In genomic region chr10:122895121-122895770, GRCm38 (mm10) we compare ENCODE assay signal across 9 mouse cellular contexts.
DNase-seq lines count a peak whose midpoint lies in the region; ATAC-seq and TF ChIP-seq lines count a peak whose summit lies in the region.
"Had no signal": no experiment of that assay in that cellular context is flagged by ENCODE, and none has a peak within 500 bp of the region (broad histone marks: within the 10 kb centered on the region; RNA-seq: fewer than 3 reads in every experiment).

No protein-coding gene starts in this region.

- TF ChIP-seq POLR2A in MEL (IDR thresholded peaks at IDR 0.05; ENCODE audit: control insufficient read depth in 1 of 2, insufficient read depth in 1 of 2, low read depth in 1 of 2, low read length in 2 of 2, poor library complexity in 1 of 2): no peak

- H3K4me3 ChIP-seq in MEL (ENCODE audit: control insufficient read depth in 1 of 2, insufficient read depth in 1 of 2, low read depth in 2 of 2, low read length in 2 of 2): no peak overlapping the region
- H3K4me3 ChIP-seq in gastrocnemius, adult 2 months: no peak overlapping the region
- no peak overlapping the region for H3K4me3 ChIP-seq in intestine, postnatal 0 days (ENCODE audit: low read depth, low read length)
- H3K4me3 ChIP-seq: stomach, embryonic 15.5 days had no signal

- no peak overlapping the region for H3K27ac ChIP-seq in MEL (ENCODE audit: control insufficient read depth, low read depth, low read length)
- H3K27ac ChIP-seq in gastrocnemius, adult 2 months: peak overlapping the region; percentile 81
- no peak overlapping the region for H3K27ac ChIP-seq in intestine, postnatal 0 days (ENCODE audit: low read depth, low read length)
- H3K27ac ChIP-seq: stomach, embryonic 15.5 days had no signal

- H3K79me2 ChIP-seq in MEL (ENCODE audit: control insufficient read depth, insufficient read depth, low read length, poor library complexity): no peaks in the 10 kb centered on the region

- intact Hi-C loops in gastrocnemius, adult 2 months (cut with DNase I): loop anchor here (5.0 kb wide), 1 partner anchor 88 kb away; no protein-coding TSS in a partner anchor

- peak; percentile 39 for DNase-seq in A20 (ENCODE audit: low read depth, low spot score)
- DNase-seq in MEL (ENCODE audit: low read depth, low spot score): peak; percentile 71
- DNase-seq in cerebellum, adult 8-10 months: peak; percentile 63
- peak; percentile 56 for DNase-seq in gastrocnemius, adult 2 months
- peak; percentile 62 for DNase-seq in lung, postnatal 14 days
- DNase-seq in spleen, postnatal 4 days (ENCODE audit: low spot score in 2 of 2): peak; percentile 31 to 71
- DNase-seq in frontal cortex, postnatal 25 days (ENCODE audit: low spot score in 2 of 2): no peak

- H3K4me2 ChIP-seq in intestine, postnatal 0 days (replicated peaks; ENCODE audit: low read depth): no peak overlapping the region
- H3K4me2 ChIP-seq: stomach, embryonic 15.5 days had no signal

- H3K9ac ChIP-seq in MEL (ENCODE audit: control insufficient read depth, low read depth, low read length, poor library complexity, severe bottlenecking): no peak overlapping the region
- H3K9ac ChIP-seq in intestine, postnatal 0 days (ENCODE audit: low read depth, low read length): no peak overlapping the region
- H3K9ac ChIP-seq: stomach, embryonic 15.5 days had no signal

- 0 out of 2 replicates have a peak, but pooled peaks have one; percentile 3 for ATAC-seq in intestine, postnatal 0 days

- no peak for TF ChIP-seq RAD21 in MEL (IDR thresholded peaks at IDR 0.05; ENCODE audit: low read depth, low read length)

- no peaks in the 10 kb centered on the region for H3K27me3 ChIP-seq in MEL (ENCODE audit: control insufficient read depth in 1 of 2, insufficient read depth in 2 of 2, low read length in 2 of 2)
- H3K27me3 ChIP-seq in intestine, postnatal 0 days (replicated peaks; ENCODE audit: control insufficient read depth, insufficient read depth, low read length): no peaks in the 10 kb centered on the region
- H3K27me3 ChIP-seq: stomach, embryonic 15.5 days had no signal

- 79% methylated on average over 12 of the region's 12 CpGs for WGBS in intestine, postnatal 0 days

- no peaks in the 10 kb centered on the region for H3K9me3 ChIP-seq in MEL (replicated peaks; ENCODE audit: insufficient read depth, low read length)
- H3K9me3 ChIP-seq in intestine, postnatal 0 days (ENCODE audit: control insufficient read depth): no peaks in the 10 kb centered on the region
- H3K9me3 ChIP-seq: stomach, embryonic 15.5 days had no signal

- no peaks in the 10 kb centered on the region for H3K4me1 ChIP-seq in MEL (ENCODE audit: control insufficient read depth in 1 of 2, insufficient read depth in 2 of 2, low read length in 2 of 2)
- H3K4me1 ChIP-seq in intestine, postnatal 0 days (replicated peaks; ENCODE audit: control insufficient read depth, insufficient read depth, low read length): no peaks in the 10 kb centered on the region

- no peak for TF ChIP-seq EP300 in MEL (IDR thresholded peaks at IDR 0.05; ENCODE audit: low read depth in 1 of 2, low read length in 2 of 2)

- no peaks in the 10 kb centered on the region for H3K36me3 ChIP-seq in MEL (ENCODE audit: control insufficient read depth in 1 of 2, insufficient read depth in 2 of 2, low read length in 2 of 2)
- H3K36me3 ChIP-seq in intestine, postnatal 0 days (ENCODE audit: control insufficient read depth, insufficient read depth): no peaks in the 10 kb centered on the region
- H3K36me3 ChIP-seq: stomach, embryonic 15.5 days had no signal

- peak; percentile 58 to 62 (median 62) for TF ChIP-seq CTCF in MEL (IDR thresholded peaks at IDR 0.05 in 2 of 3, conservative IDR thresholded peaks at IDR 0.05 in 1 of 3; ENCODE audit: control insufficient read depth in 1 of 3, insufficient read depth in 1 of 3, low read depth in 2 of 3, low read length in 3 of 3, poor library complexity in 1 of 3, severe bottlenecking in 1 of 3)
- TF ChIP-seq CTCF in gastrocnemius, adult 2 months (IDR thresholded peaks at IDR 0.05): peak; percentile 56
- peak; percentile 72 for TF ChIP-seq CTCF in intestine, postnatal 0 days (IDR thresholded peaks at IDR 0.05; ENCODE audit: low read depth)

TF ChIP-seq in MEL, 35 proteins besides CTCF, POLR2A, EP300 and RAD21:
- TF ChIP-seq UBTF (IDR thresholded peaks at IDR 0.05; ENCODE audit: borderline replicate concordance, insufficient read depth, low read depth, low read length) (no peak), MYB (IDR thresholded peaks at IDR 0.05; ENCODE audit: low read depth, low read length) (no peak), ZNF384 (IDR thresholded peaks at IDR 0.05; ENCODE audit: low read depth, low read length) (no peak), ZKSCAN1 (IDR thresholded peaks at IDR 0.05; ENCODE audit: low read depth, low read length) (no peak), USF2 (IDR thresholded peaks at IDR 0.05; ENCODE audit: borderline replicate concordance in 1 of 2, insufficient read depth in 1 of 2, low read depth in 1 of 2, low read length in 2 of 2) (no peak), MYC (IDR thresholded peaks at IDR 0.05; ENCODE audit: low read depth, low read length) (no peak), NELFE (IDR thresholded peaks at IDR 0.05; ENCODE audit: low read depth, low read length) (no peak), RCOR1 (IDR thresholded peaks at IDR 0.05; ENCODE audit: low read depth, low read length) (no peak), SMC3 (IDR thresholded peaks at IDR 0.05; ENCODE audit: low read depth, low read length) (no peak), GABPA (IDR thresholded peaks at IDR 0.05; ENCODE audit: low read depth, low read length) (no peak), CHD2 (IDR thresholded peaks at IDR 0.05; ENCODE audit: low read length) (no peak), MAX (IDR thresholded peaks at IDR 0.05; ENCODE audit: low read length) (no peak), ZC3H11A (IDR thresholded peaks at IDR 0.05; ENCODE audit: low read depth, low read length) (no peak), MAFK (IDR thresholded peaks at IDR 0.05; ENCODE audit: borderline replicate concordance, low read depth, low read length) (no peak), ELF1 (IDR thresholded peaks at IDR 0.05; ENCODE audit: low read depth, low read length) (no peak), GATA1 (IDR thresholded peaks at IDR 0.05; ENCODE audit: low read depth, low read length) (no peak), MXI1 (IDR thresholded peaks at IDR 0.05; ENCODE audit: low read depth, low read length) (no peak), BHLHE40 (IDR thresholded peaks at IDR 0.05; ENCODE audit: borderline replicate concordance, low read depth, low read length) (no peak), MEF2A (IDR thresholded peaks at IDR 0.05; ENCODE audit: extremely low read depth, insufficient replicate concordance, low read depth, low read length, poor library complexity, severe bottlenecking) (no peak)

Comparison
In these comparisons a context has a peak if more than half of its experiments do, and no peak if none do; other contexts are left out.
1. DNase-seq: peak in A20 (single experiment), MEL (single experiment), cerebellum, adult 8-10 months (single experiment), gastrocnemius, adult 2 months (single experiment), lung, postnatal 14 days (single experiment) and spleen, postnatal 4 days (2 of 2); none in frontal cortex, postnatal 25 days (0 of 2).
2. Peak in every context shown above with its lines, with median percentiles within 50 percentile points of each other: CTCF ChIP-seq.